Mouse (Mus musculus) limb, embryonic 11.5 days (tissue): ENCODE results near the gene Syngr1. TPM values are rescaled to one million over a fixed set of nuclear protein-coding genes. Genes with fewer than 3 reads are reported as not detected.

Source experiments
- ATAC-seq: fragments of 200-750 bp; cut with Nextera tagmentation; 2 replicates; pipeline ENCODE4 v1.8.0; 2017; ENCODE audit warnings: low read depth; ENCODE audit not compliant: insufficient number of reproducible peaks, low FRiP score, low TSS enrichment
- DNase-seq: peaks from one replicate; pipeline ENCODE4 v3.0.0-alpha.2; 2015; ENCODE audit warnings: low spot score
- H3K27ac ChIP-seq: fragments of 300-500 bp; sonication (generic); replicated peaks from 2 replicates; pipeline ENCODE4 v1.5.1; 2014; ENCODE audit warnings: low read depth, mild to moderate bottlenecking, low read length
- H3K27me3 ChIP-seq: fragments of 300-500 bp; sonication (generic); 2 replicates; pipeline ENCODE4 v1.6.1; 2014; ENCODE audit warnings: mild to moderate bottlenecking, low read length, mixed read lengths; ENCODE audit not compliant: control insufficient read depth, insufficient read depth
- H3K36me3 ChIP-seq: fragments of 300-500 bp; sonication (generic); 2 replicates; pipeline ENCODE4 v1.6.1; 2014; ENCODE audit warnings: mild to moderate bottlenecking, low read length, moderate library complexity, mixed read lengths; ENCODE audit not compliant: control insufficient read depth, insufficient read depth
- H3K4me1 ChIP-seq: fragments of 300-500 bp; sonication (generic); 2 replicates; pipeline ENCODE4 v1.6.1; 2014; ENCODE audit warnings: low read length, mixed read lengths; ENCODE audit not compliant: control insufficient read depth, insufficient read depth
- H3K4me2 ChIP-seq: fragments of 300-500 bp; sonication (generic); 2 replicates; pipeline ENCODE4 v1.6.1; 2014; ENCODE audit warnings: low read depth, mild to moderate bottlenecking, moderate library complexity; ENCODE audit not compliant: severe bottlenecking
- H3K4me3 ChIP-seq: fragments of 300-500 bp; sonication (generic); 2 replicates; pipeline ENCODE4 v1.5.1; 2014; ENCODE audit warnings: low read depth, low read length
- H3K9ac ChIP-seq: fragments of 300-500 bp; sonication (generic); 2 replicates; pipeline ENCODE4 v1.6.1; 2014; ENCODE audit warnings: mild to moderate bottlenecking, low read length
- H3K9me3 ChIP-seq: fragments of 300-500 bp; sonication (generic); 2 replicates; pipeline ENCODE4 v1.6.1; 2016; ENCODE audit warnings: low read length; ENCODE audit not compliant: control insufficient read depth
- WGBS: fragments of 180-500 bp; shearing (Covaris S2); extraction: QIAGEN DNeasy Blood & Tissue Kit; methylation state at CpG from one replicate; pipeline ENCODE4 v1.1.7; 2014; 5-methylcytosine and 5-hydroxymethylcytosine counted together
- polyA plus RNA-seq: library from polyadenylated mRNA; unstranded; fragments of >200 nt; fragmentation: Nextera tagmentation; extraction: Ambion mirVana; gene quantifications from 2 replicates; pipeline ENCODE4 v1.2.1, GENCODE M21; 2014

Gene Syngr1
- polyA plus RNA-seq, 1 experiment from 2014 or later = 3.0 TPM

GRCm38 (mm10) chr15:80079954-80080353 lies 11.2 kb upstream of the Syngr1 start:
- Histone ChIP-seq H3K36me3 (peaks cover 30% of the 10 kb centered on the region), H3K9me3 (no peaks in the 10 kb centered on the region), H3K9ac (no peak overlapping the region), H3K27ac (no peak overlapping the region), H3K4me1 (peaks cover 16% of the 10 kb centered on the region), H3K4me3 (peak overlapping the region; percentile 14; the same call in 1 of the 2 replicates), H3K4me2 (peak overlapping the region; percentile 10; the same call in 1 of the 2 replicates), H3K27me3 (no peaks in the 10 kb centered on the region)
- 87% methylated on average over 3 of the region's 3 CpGs for WGBS
- no peak for ATAC-seq
- DNase-seq = no peak

DNA sequence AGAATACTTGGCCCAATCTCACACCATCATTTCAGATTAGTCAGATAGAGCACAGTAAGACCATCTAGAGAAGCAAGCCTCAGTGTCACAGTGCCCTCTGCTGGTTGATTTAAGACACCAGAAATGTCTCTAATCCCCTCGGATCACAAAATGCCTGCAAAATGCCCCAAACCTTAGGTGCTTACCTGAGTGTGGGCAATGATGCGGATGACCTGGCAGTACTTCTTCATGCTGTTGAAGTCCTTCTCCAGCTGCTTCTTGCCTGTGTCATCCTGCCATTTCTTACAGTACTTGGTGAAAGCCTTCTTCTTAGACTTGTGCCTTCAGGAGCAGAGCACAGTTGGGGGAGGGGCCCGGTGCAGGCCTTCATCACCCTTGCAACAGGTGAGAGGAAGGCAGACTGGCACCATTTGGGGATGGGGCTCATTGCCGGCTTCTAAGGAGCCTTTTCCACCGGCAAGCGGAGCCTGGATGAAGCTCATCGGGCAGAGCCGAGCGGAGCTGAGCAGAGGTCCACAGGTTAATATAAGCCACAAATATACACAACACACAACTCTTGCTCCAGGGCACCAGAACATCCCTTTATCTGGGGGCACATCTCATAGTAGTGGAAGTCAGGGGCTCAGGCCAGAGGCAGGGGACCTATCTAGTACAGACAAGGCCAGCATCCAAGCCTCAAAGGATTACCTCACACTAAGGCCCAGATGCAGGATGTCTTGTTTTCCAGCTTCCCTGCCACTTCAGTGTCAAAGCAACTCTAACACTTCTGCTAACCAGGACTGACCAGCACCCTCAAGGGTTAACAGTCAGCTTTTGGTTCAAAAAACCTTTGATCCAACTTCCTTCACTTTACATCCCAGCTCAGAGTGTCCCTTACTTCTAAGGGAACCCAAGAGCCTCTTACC lies 10.2 kb upstream of the Syngr1 start:
- Histone ChIP-seq H3K9me3 (no peaks in the 10 kb centered on the region), H3K36me3 (peaks cover 30% of the 10 kb centered on the region), H3K9ac (peak overlapping the region; percentile 97), H3K4me2 (peak overlapping the region; percentile 81), H3K4me3 (peak overlapping the region; percentile 87), H3K27ac (no peak overlapping the region; the same call in 1 of the 2 replicates), H3K4me1 (peaks cover 16% of the 10 kb centered on the region), H3K27me3 (no peaks in the 10 kb centered on the region)
- DNase-seq (peak; percentile 53), ATAC-seq (no peak)
- WGBS = 55% methylated on average over 9 of the region's 9 CpGs

DNA sequence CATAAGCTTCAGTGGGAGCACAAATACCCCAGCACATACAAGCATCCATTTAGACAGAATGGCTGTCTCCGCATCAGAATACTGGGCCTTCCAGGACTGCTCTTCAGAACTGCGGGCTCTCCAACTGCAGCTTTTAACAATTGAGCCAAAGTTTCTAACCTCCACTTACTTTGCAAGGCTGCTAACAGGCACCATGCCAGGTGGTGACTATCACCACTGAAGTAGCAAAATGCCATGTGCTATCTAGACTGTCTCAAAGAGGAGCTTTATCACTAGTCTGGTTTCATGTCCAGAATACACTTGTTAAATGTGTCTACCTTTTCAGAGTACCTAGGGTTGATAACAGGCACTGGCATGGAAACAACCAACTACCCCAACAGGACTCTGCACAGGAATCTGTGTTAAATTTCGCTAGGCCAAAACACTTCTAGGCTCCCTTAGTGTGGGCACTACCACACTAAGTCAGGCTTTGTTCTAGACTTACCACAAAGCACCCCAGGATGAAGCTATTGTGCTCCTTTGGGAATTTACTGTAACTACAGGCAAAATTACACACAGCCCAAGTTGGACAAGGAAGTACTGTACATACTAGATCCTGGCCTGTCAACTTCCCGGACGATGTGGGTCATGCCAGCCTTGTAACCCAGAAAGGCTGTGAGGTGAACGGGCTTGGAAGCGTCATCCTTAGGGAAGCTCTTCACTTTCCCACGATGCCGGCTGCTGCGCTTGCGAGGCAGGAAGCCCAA lies 9.2 kb upstream of the Syngr1 start:
- H3K27me3 ChIP-seq = no peaks in the 10 kb centered on the region

DNA sequence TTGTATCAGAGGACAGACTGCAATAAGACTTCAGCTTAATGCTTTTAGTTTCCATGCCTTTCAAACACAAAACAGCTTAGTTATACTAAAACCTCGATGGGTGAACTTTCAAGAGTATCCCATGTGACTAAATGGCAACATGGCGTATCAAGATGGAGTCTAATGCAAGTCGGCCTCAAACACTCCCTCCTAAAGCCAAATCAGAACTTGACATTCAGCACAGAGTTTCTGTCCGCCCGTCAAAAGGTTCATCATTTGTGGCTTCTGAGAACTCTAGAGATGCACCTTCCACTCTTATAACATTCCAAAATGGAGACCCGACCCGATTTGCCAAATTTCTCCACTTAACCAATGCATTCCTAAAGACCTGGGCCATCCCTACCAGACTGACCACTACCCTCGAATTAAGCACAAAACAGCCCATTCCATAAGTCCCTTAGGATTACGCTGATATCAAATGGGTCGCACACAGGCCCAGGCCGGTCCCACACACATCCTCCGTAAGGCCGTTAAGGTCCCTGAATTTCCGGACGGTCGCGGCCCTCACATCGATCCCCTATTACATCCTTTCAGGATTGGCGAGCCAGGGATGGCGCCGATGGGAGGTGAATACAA lies 8.4 kb upstream of the Syngr1 start:
- no peak for ATAC-seq
- Histone ChIP-seq H3K9me3 (no peaks in the 10 kb centered on the region), H3K4me1 (peaks cover 16% of the 10 kb centered on the region), H3K9ac (peak overlapping the region; percentile 97), H3K4me2 (peak overlapping the region; percentile 81), H3K4me3 (peak overlapping the region; percentile 87), H3K27ac (peak overlapping the region; percentile 88), H3K36me3 (peaks cover 29% of the 10 kb centered on the region), H3K27me3 (no peaks in the 10 kb centered on the region)
- WGBS = under 1% methylated on average over 21 of the region's 21 CpGs
- DNase-seq = no peak

More for the DNA sequence above, 9.2 kb upstream of the Syngr1 start:
- H3K4me3 ChIP-seq = peak overlapping the region; percentile 87
- no peak for DNase-seq
- peaks cover 30% of the 10 kb centered on the region for H3K36me3 ChIP-seq
- ATAC-seq = no peak
- peaks cover 16% of the 10 kb centered on the region for H3K4me1 ChIP-seq
- H3K9me3 ChIP-seq = no peaks in the 10 kb centered on the region
- peak overlapping the region; percentile 88 for H3K27ac ChIP-seq
- peak overlapping the region; percentile 97 for H3K9ac ChIP-seq
- 6% methylated on average over 11 of the region's 11 CpGs for WGBS
- H3K4me2 ChIP-seq = peak overlapping the region; percentile 81

DNA sequence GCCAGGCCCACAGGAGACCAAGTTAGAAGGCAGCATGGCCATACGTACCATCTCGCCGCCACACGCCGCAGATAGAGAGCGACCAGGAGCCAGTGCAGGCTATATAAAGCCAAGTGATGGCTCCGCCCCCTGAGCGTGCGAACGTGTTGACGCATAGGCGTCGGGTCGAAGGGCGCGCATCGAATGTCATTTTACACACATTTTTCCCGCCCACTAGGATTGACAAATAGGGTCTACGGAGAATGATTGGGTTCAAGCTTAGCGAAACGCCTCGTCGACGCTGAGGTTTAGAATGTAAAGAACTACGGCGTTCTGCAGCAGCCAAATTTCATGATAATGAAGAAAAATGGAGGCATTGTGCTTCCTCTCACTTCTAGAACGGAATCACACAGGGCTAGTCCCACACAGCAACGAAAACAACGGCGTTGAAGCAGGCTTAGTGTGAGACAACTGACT lies 7.8 kb upstream of the Syngr1 start:
- ATAC-seq = peak; percentile 91

GRCm38 (mm10) chr15:80083740-80084139 lies 7.4 kb upstream of the Syngr1 start:
- DNase-seq (no peak), ATAC-seq (no peak)
- no peaks in the 10 kb centered on the region for H3K9me3 ChIP-seq
- 1% methylated on average over 12 of the region's 12 CpGs for WGBS
- peak overlapping the region; percentile 87 for H3K4me3 ChIP-seq
- H3K4me2 ChIP-seq = peak overlapping the region; percentile 81
- H3K4me1 ChIP-seq = peaks cover 16% of the 10 kb centered on the region
- H3K9ac ChIP-seq = peak overlapping the region; percentile 70
- peaks cover 23% of the 10 kb centered on the region for H3K36me3 ChIP-seq
- H3K27ac ChIP-seq = peak overlapping the region; percentile 88
- H3K27me3 ChIP-seq = no peaks in the 10 kb centered on the region

More for the DNA sequence above, 7.8 kb upstream of the Syngr1 start:
- peak overlapping the region; percentile 81 for H3K4me2 ChIP-seq
- peaks cover 16% of the 10 kb centered on the region for H3K4me1 ChIP-seq
- no peaks in the 10 kb centered on the region for H3K27me3 ChIP-seq
- H3K4me3 ChIP-seq = peak overlapping the region; percentile 87
- peak overlapping the region; percentile 88 for H3K27ac ChIP-seq
- DNase-seq = peak; percentile 99
- peak overlapping the region; percentile 97 for H3K9ac ChIP-seq
- H3K9me3 ChIP-seq = no peaks in the 10 kb centered on the region
- WGBS = under 1% methylated on average over 30 of the region's 30 CpGs
- H3K36me3 ChIP-seq = peaks cover 25% of the 10 kb centered on the region

DNA sequence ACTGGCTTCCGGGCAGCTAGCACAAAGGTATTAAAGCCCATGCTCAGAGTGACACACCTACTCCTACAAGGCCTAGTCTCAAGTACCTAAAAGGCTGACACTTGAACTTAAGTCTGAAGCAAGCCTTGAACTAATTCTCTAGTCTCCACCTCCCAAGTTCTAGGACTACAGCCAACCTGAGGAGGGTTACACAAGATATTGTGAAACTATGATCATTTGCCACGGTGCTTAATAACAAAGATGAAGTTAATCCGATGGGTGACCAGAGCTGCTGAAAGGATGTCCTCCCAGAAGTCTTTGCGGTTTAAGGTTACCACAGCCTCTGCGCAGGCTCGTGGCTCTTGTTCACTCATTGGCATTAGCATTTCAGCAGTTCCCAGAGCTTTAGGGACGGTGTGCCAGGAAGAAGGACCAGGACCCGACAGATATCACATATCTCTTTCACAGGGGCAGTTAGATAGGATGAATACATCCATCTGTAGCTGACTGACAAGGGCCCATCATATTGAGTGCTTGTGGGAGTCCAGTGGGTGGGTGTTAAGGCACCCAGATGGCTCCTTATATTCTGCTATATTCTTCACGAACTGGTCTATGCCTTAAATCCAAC lies 3.6 kb upstream of the Syngr1 start:
- ATAC-seq = no peak
- WGBS = 83% methylated on average over 9 of the region's 9 CpGs
- Histone ChIP-seq H3K27ac (no peak overlapping the region), H3K4me1 (peaks cover 12% of the 10 kb centered on the region), H3K4me3 (no peak overlapping the region), H3K9me3 (no peaks in the 10 kb centered on the region), H3K36me3 (no peaks in the 10 kb centered on the region), H3K4me2 (no peak overlapping the region), H3K9ac (no peak overlapping the region), H3K27me3 (peaks cover 32% of the 10 kb centered on the region)
- no peak for DNase-seq
